In the genomic region with DNA sequence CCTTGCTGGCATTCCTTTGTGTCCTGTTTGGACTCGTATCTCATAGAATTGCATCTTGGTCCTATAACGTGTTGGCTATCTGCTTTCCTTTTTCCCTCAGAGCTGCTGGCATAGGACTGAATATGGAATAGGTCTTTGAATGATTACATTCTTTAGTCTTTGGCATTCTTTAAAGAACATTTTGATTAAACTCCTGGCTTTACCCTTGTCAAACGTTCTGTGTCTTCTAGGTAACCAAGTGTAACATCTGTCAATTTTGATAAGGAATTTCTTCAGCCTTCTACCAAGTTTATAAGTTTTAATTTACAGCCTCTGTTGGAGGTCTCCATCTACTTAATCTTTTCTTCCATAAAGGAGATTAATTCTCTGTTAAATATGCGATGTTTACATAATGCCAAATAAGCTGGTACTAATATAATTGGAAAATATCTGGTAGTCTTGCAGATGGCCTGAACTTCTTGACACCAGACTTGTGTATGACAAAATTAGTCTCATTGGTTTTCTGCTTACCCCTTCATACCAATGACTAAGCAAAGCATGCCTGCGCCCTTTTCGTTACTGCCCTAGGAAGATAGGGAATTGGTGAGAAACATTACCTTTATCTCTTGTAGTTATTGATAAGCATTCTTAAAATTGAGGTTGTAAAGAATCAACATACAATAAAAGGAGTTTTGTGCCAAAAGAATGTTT, we compare ENCODE assay signal across 16 mouse cellular contexts. TPM values are rescaled to one million over a fixed set of nuclear protein-coding genes. Genes with fewer than 3 reads are reported as not detected.
DNase-seq lines count a peak whose midpoint lies in the region; ATAC-seq and TF ChIP-seq lines count a peak whose summit lies in the region.
"Had no signal": no experiment of that assay in that cellular context is flagged by ENCODE, and none has a peak within 500 bp of the region (broad histone marks: within the 10 kb centered on the region; RNA-seq: fewer than 3 reads in every experiment).

No protein-coding gene starts in this region.

- no peak for DNase-seq in heart, postnatal 0 days (ENCODE audit: low spot score)
- no peak for DNase-seq in heart, adult 2 months
- DNase-seq in c-Kit-positive CD71-negative TER-119-negative erythroid progenitor cells, embryonic 14.5 days (ENCODE audit: low read depth) = peak; percentile 19
- DNase-seq in cerebellum, adult 18-20 months = no peak
- DNase-seq in kidney, postnatal 25 days = no peak
- DNase-seq: adrenal gland, postnatal 25 days; cerebellum, adult 11-12 months; embryo, embryonic 11 days; gastrocnemius, postnatal 14 days; lung, postnatal 36 days; right cerebral cortex, postnatal 4 days; thymus, postnatal 4 days had no signal

- TF ChIP-seq EP300 in heart, postnatal 0 days (IDR thresholded peaks at IDR 0.05; ENCODE audit: low read depth) = no peak
- TF ChIP-seq EP300 in heart, adult 2 months (IDR thresholded peaks at IDR 0.05; ENCODE audit: insufficient read depth, low read depth, low read length) = no peak

- H3K4me2 ChIP-seq in heart, postnatal 0 days (ENCODE audit: low read depth, low read length) = peak overlapping the region; percentile 6; the same call in 1 of the 2 replicates
- H3K4me2 ChIP-seq in intestine, embryonic 16.5 days (ENCODE audit: low read depth, low read length) = no peak overlapping the region
- H3K4me2 ChIP-seq: neural tube, embryonic 12.5 days had no signal

- no peak for TF ChIP-seq CTCF in heart, postnatal 0 days (IDR thresholded peaks at IDR 0.05; ENCODE audit: low read depth)
- TF ChIP-seq CTCF in heart, adult 2 months (IDR thresholded peaks at IDR 0.05) = no peak

- no peak for ATAC-seq in heart, postnatal 0 days (ENCODE audit: insufficient read depth, low read depth)
- peak; percentile 82 for ATAC-seq in intestine, embryonic 16.5 days
- ATAC-seq in megakaryocyte progenitor cell, adult 5-6 weeks (replicated peaks; ENCODE audit: poor library complexity) = peak; percentile 81
- ATAC-seq: inflammation-experienced regulatory T-cells, adult 6 months had no signal

- H3K4me3 ChIP-seq in heart, postnatal 0 days (ENCODE audit: low read depth, low read length) = no peak overlapping the region
- H3K4me3 ChIP-seq in heart, adult 2 months = no peak overlapping the region
- H3K4me3 ChIP-seq in intestine, embryonic 16.5 days (ENCODE audit: low read length) = no peak overlapping the region
- H3K4me3 ChIP-seq: neural tube, embryonic 12.5 days had no signal

- no peaks in the 10 kb centered on the region for H3K36me3 ChIP-seq in heart, postnatal 0 days (replicated peaks; ENCODE audit: control insufficient read depth, insufficient read depth, low read length)
- no peaks in the 10 kb centered on the region; the same call in 1 of the 2 replicates for H3K36me3 ChIP-seq in heart, adult 2 months (ENCODE audit: control insufficient read depth, insufficient read depth, low read length)
- H3K36me3 ChIP-seq in intestine, embryonic 16.5 days (ENCODE audit: control insufficient read depth, insufficient read depth, low read length) = no peaks in the 10 kb centered on the region
- H3K36me3 ChIP-seq: neural tube, embryonic 12.5 days had no signal

- H3K9me3 ChIP-seq in heart, postnatal 0 days (replicated peaks; ENCODE audit: control insufficient read depth, low read length) = no peaks in the 10 kb centered on the region
- H3K9me3 ChIP-seq in intestine, embryonic 16.5 days (ENCODE audit: control insufficient read depth, low read length) = no peaks in the 10 kb centered on the region
- H3K9me3 ChIP-seq: neural tube, embryonic 12.5 days had no signal

- H3K9ac ChIP-seq in heart, postnatal 0 days (replicated peaks; ENCODE audit: low read depth, low read length) = no peak overlapping the region
- H3K9ac ChIP-seq in heart, adult 2 months (ENCODE audit: low read depth, low read length) = no peak overlapping the region
- no peak overlapping the region for H3K9ac ChIP-seq in intestine, embryonic 16.5 days (ENCODE audit: low read depth, low read length)
- H3K9ac ChIP-seq: neural tube, embryonic 12.5 days had no signal

- H3K27me3 ChIP-seq in heart, postnatal 0 days (ENCODE audit: control insufficient read depth, insufficient read depth, low read length) = no peaks in the 10 kb centered on the region
- no peaks in the 10 kb centered on the region for H3K27me3 ChIP-seq in heart, adult 2 months (ENCODE audit: control insufficient read depth, insufficient read depth, low read length)
- H3K27me3 ChIP-seq in intestine, embryonic 16.5 days (replicated peaks; ENCODE audit: control insufficient read depth, insufficient read depth, low read length) = no peaks in the 10 kb centered on the region
- H3K27me3 ChIP-seq: neural tube, embryonic 12.5 days had no signal

- 61% methylated on average over 6 of the region's 6 CpGs for WGBS in heart, postnatal 0 days
- 75% methylated on average over 6 of the region's 6 CpGs for WGBS in heart, adult 2 months
- 77% methylated on average over 6 of the region's 6 CpGs for WGBS in intestine, embryonic 16.5 days

- intact Hi-C loops in heart, adult 2 months (cut with DNase I) = no loop called here

- peaks cover 11% of the 10 kb centered on the region; the same call in 1 of the 2 replicates for H3K4me1 ChIP-seq in heart, postnatal 0 days (ENCODE audit: control insufficient read depth, insufficient read depth)
- H3K4me1 ChIP-seq in heart, adult 2 months (ENCODE audit: control insufficient read depth, insufficient read depth, low read length) = no peaks in the 10 kb centered on the region; the same call in 1 of the 2 replicates
- no peaks in the 10 kb centered on the region for H3K4me1 ChIP-seq in intestine, embryonic 16.5 days (ENCODE audit: control insufficient read depth, insufficient read depth, low read length)
- H3K4me1 ChIP-seq: neural tube, embryonic 12.5 days had no signal

- H3K27ac ChIP-seq in heart, postnatal 0 days (ENCODE audit: low read depth) = 0 out of 2 replicates have a peak overlapping the region, but pooled peaks have one; percentile 30
- H3K27ac ChIP-seq in heart, adult 2 months = no peak overlapping the region
- no peak overlapping the region for H3K27ac ChIP-seq in intestine, embryonic 16.5 days (ENCODE audit: low read length)
- H3K27ac ChIP-seq: neural tube, embryonic 12.5 days had no signal

- no peak for TF ChIP-seq POLR2A in heart, adult 2 months (IDR thresholded peaks at IDR 0.05; ENCODE audit: insufficient read depth, low read depth, low read length)

- no peaks in the 10 kb centered on the region for H3K79me2 ChIP-seq in heart, adult 2 months (replicated peaks; ENCODE audit: control insufficient read depth, insufficient read depth, low read length)

RNA-seq across cellular contexts. Expression of a gene that starts 36.9 kb away (rescaled TPM):
- 1.0 and 5.5 TPM in 2 replicates for total RNA-seq in heart, postnatal 0 days (2014; rRNA removed; ENCODE audit: low replicate concordance)
- polyA plus RNA-seq in heart, postnatal 0 days (2015; fragmentation: Nextera tagmentation; extraction: Ambion mirVana) = 5.0 and 5.7 TPM in 2 replicates
- total RNA-seq in heart, adult 2 months (2021) = 1 to 10 TPM; 2.5 to 2.6 TPM
- polyA plus RNA-seq in heart, adult 2 months (2012; rRNA removed) = 2.1 and 3.1 TPM in 2 replicates
- 14.6 and 15.9 TPM in 2 replicates for polyA plus RNA-seq in intestine, embryonic 16.5 days (2015; fragmentation: Nextera tagmentation; extraction: Ambion mirVana)
- total RNA-seq in megakaryocyte progenitor cell, adult 5-6 weeks (2015) = 1.2 and 3.6 TPM in 2 replicates
- total RNA-seq in megakaryocyte progenitor cell, adult 5-6 weeks (2017) = 3.8 and 4.1 TPM in 2 replicates

RNA-seq across cellular contexts. Expression of a gene that starts 38.0 kb away (rescaled TPM):
- 38.3 and 39.8 TPM in 2 replicates for total RNA-seq in heart, postnatal 0 days (2014; rRNA removed; ENCODE audit: low replicate concordance)
- 15.3 and 16.1 TPM in 2 replicates for polyA plus RNA-seq in heart, postnatal 0 days (2015; fragmentation: Nextera tagmentation; extraction: Ambion mirVana)
- 10 to 100 TPM; 49.9 to 61.9 TPM for total RNA-seq in heart, adult 2 months (2021)
- polyA plus RNA-seq in heart, adult 2 months (2012; rRNA removed) = 43.2 and 67.5 TPM in 2 replicates
- 7.8 and 11.8 TPM in 2 replicates for polyA plus RNA-seq in intestine, embryonic 16.5 days (2015; fragmentation: Nextera tagmentation; extraction: Ambion mirVana)
- 24.3 and 25.5 TPM in 2 replicates for total RNA-seq in megakaryocyte progenitor cell, adult 5-6 weeks (2015)
- 13.2 and 15.3 TPM in 2 replicates for total RNA-seq in megakaryocyte progenitor cell, adult 5-6 weeks (2017)
